Mouse (Mus musculus) CH12.LX (cell line): ENCODE results near the gene Ercc6. TPM values are rescaled to one million over a fixed set of nuclear protein-coding genes. Genes with fewer than 3 reads are reported as not detected.
A peak's percentile ranks its signal among the peaks of the same experiment; 100 is the strongest.

Experiments used
- DNase-seq: peaks from one replicate; pipeline ENCODE4 v3.0.0-alpha.2; 2013; ENCODE audit errors: extremely low read depth
- H3K27ac ChIP-seq: 2 replicates; pipeline ENCODE4 v1.5.1; 2012; ENCODE audit warnings: low read depth, mild to moderate bottlenecking, control low read depth, moderate library complexity; ENCODE audit not compliant: insufficient read depth
- H3K27me3 ChIP-seq: replicated peaks from 2 replicates; pipeline ENCODE3; 2012; ENCODE audit warnings: inconsistent platforms
- H3K36me3 ChIP-seq, 2 experiments: replicated peaks in 1 of 2; 2 replicates each; pipeline versions ENCODE3 to v1.6.1; 2012; ENCODE audit warnings: inconsistent platforms in 1 of 2, low read length in 1 of 2, mild to moderate bottlenecking in 1 of 2, mixed read lengths in 1 of 2, moderate library complexity in 1 of 2; ENCODE audit not compliant: control insufficient read depth in 1 of 2, insufficient read depth in 1 of 2
- H3K4me1 ChIP-seq, 2 experiments: 2 replicates each; pipeline ENCODE4 v1.6.1; 2012; ENCODE audit warnings: inconsistent platforms in 1 of 2, moderate library complexity in 1 of 2; ENCODE audit not compliant: insufficient read depth in 2 of 2, control insufficient read depth in 1 of 2
- H3K4me2 ChIP-seq: 2 replicates; pipeline ENCODE4 v1.6.1; 2012; ENCODE audit warnings: low read depth, mild to moderate bottlenecking, control low read depth; ENCODE audit not compliant: poor library complexity, insufficient read depth, severe bottlenecking
- H3K4me3 ChIP-seq, 3 experiments: fragments of 150-350 bp in 1 of 3; sonication (generic) in 1 of 3; replicated peaks in 1 of 3; 2 replicates each; pipeline versions ENCODE3 to v1.5.1; 2011 to 2012; ENCODE audit warnings: low read depth in 2 of 3, low read length in 2 of 3, mild to moderate bottlenecking in 2 of 3, moderate library complexity in 2 of 3, control low read depth in 1 of 3, improper control_type of control experiment in 1 of 3, inconsistent platforms in 1 of 3, mixed read lengths in 1 of 3; ENCODE audit not compliant: poor library complexity in 1 of 3
- H3K79me2 ChIP-seq: replicated peaks from 2 replicates; pipeline ENCODE4 v1.6.1; 2012; ENCODE audit warnings: mild to moderate bottlenecking, moderate library complexity; ENCODE audit not compliant: control insufficient read depth, poor library complexity, insufficient read depth, severe bottlenecking; ENCODE audit errors: extremely low read depth
- H3K9ac ChIP-seq: 2 replicates; pipeline ENCODE4 v1.6.1; 2012; ENCODE audit warnings: low read depth, mild to moderate bottlenecking, control low read depth, moderate library complexity; ENCODE audit not compliant: insufficient read depth
- H3K9me3 ChIP-seq: replicated peaks from 2 replicates; pipeline ENCODE3; 2012; ENCODE audit warnings: low read length, inconsistent platforms, mixed read lengths
- BHLHE40 ChIP-seq: IDR thresholded peaks from 2 replicates; pipeline ENCODE4 v1.6.1; 2011; ENCODE audit warnings: mild to moderate bottlenecking, low read depth, low read length, improper control_type of control experiment
- CTCF ChIP-seq, 2 experiments: IDR thresholded peaks in 1 of 2; conservative IDR thresholded peaks in 1 of 2; 2 replicates each; pipeline ENCODE4 v1.5.1; 2011 to 2012; ENCODE audit warnings: low read depth in 2 of 2, low read length in 2 of 2, improper control_type of control experiment in 1 of 2, inconsistent platforms in 1 of 2, mild to moderate bottlenecking in 1 of 2, moderate library complexity in 1 of 2
- GABPA ChIP-seq: IDR thresholded peaks from 2 replicates; pipeline ENCODE4 v1.6.1; 2012; ENCODE audit warnings: low read depth, low read length, improper control_type of control experiment, inconsistent platforms; ENCODE audit not compliant: insufficient replicate concordance
- IRF4 ChIP-seq: IDR thresholded peaks from 2 replicates; pipeline ENCODE4 v1.6.1; 2014; ENCODE audit warnings: low read depth, mild to moderate bottlenecking, inconsistent platforms, low read length, improper control_type of control experiment
- MAFK ChIP-seq: IDR thresholded peaks from 2 replicates; pipeline ENCODE4 v1.6.1; 2011; ENCODE audit warnings: low read length, improper control_type of control experiment; ENCODE audit not compliant: insufficient replicate concordance
- MAX ChIP-seq: IDR thresholded peaks from 2 replicates; pipeline ENCODE4 v1.6.1; 2011; ENCODE audit warnings: low read length, improper control_type of control experiment
- MXI1 ChIP-seq: IDR thresholded peaks from 2 replicates; pipeline ENCODE4 v1.6.1; 2011; ENCODE audit warnings: mild to moderate bottlenecking, low read depth, low read length, improper control_type of control experiment
- NRF1 ChIP-seq: IDR thresholded peaks from 2 replicates; pipeline ENCODE4 v1.6.1; 2014; ENCODE audit warnings: low read depth, mild to moderate bottlenecking, inconsistent platforms, low read length, improper control_type of control experiment, moderate library complexity
- RAD21 ChIP-seq: IDR thresholded peaks from 2 replicates; pipeline ENCODE4 v1.6.1; 2011; ENCODE audit warnings: low read depth, mild to moderate bottlenecking, low read length, improper control_type of control experiment, moderate library complexity
- SMC3 ChIP-seq: IDR thresholded peaks from 2 replicates; pipeline ENCODE4 v1.6.1; 2011; ENCODE audit warnings: low read depth, low read length, improper control_type of control experiment
- USF2 ChIP-seq: conservative IDR thresholded peaks from 2 replicates; pipeline ENCODE4 v1.6.1; 2011; ENCODE audit warnings: low read depth, low read length, improper control_type of control experiment
- ZC3H11A ChIP-seq: IDR thresholded peaks from 2 replicates; pipeline ENCODE4 v1.6.1; 2012; ENCODE audit warnings: low read depth, mild to moderate bottlenecking, inconsistent platforms, low read length, improper control_type of control experiment
- ZMIZ1 ChIP-seq: IDR thresholded peaks from 2 replicates; pipeline ENCODE4 v1.6.1; 2012; ENCODE audit warnings: low read depth, mild to moderate bottlenecking, inconsistent platforms, low read length, improper control_type of control experiment
- dilution Hi-C: fragments of 300-500 bp; cut with MboI; formaldehyde crosslinking; loops from 2 replicates; pipeline ENCODE4 v1.14.3; 2020; ENCODE audit warnings: low sequenced_read_pairs; ENCODE audit not compliant: extremely low pct_unique_long_range_greater_than_20kb, extremely low pct_ligation_motif_present
- in situ Hi-C: fragments of 300-500 bp; cut with MboI; formaldehyde crosslinking; loops from 3 replicates; pipeline ENCODE4 v1.14.3; 2019; ENCODE audit warnings: low sequenced_read_pairs, low pct_ligation_motif_present, low pct_unique_long_range_greater_than_20kb, mixed read lengths
- polyA plus RNA-seq: library from polyadenylated mRNA; unstranded; fragments of >175 nt; gene quantifications from 2 replicates; pipeline ENCODE4 v1.2.1, GENCODE M21; 2012; ENCODE audit warnings: low read depth; ENCODE audit not compliant: insufficient read length
- total RNA-seq, 2 experiments: library from RNA; depleted of rRNA; stranded (reverse); fragments of 300-350 nt in 1 of 2; fragments of >200 nt in 1 of 2; gene quantifications; 2 replicates each; pipeline ENCODE4 v1.2.3; 2012 to 2014

Ercc6 gene
- total and polyA plus RNA-seq, 3 experiments: 10.7 to 16.7 (median 15.3) TPM

DNA sequence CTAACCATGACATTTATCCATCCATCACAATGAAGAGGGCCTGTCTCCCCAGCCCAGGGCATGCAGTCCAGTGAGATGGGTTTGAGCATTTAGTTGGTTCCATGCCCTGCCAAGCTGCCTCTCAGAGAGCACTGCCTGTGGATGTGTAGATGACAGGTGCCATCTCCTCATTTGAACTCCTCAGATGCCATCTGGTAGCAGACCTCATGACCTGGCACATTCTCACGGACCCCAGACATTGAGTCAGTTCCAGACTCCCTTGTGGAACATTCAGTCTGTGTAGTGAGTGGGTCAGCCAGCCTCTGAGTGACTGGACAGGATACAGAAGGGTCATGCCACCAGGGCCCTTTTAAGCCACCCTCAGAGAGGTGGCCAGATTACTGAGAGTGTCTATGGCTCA lies 35.7 kb upstream of the Ercc6 start (continued):
- TF ChIP-seq GABPA (no peak), MAFK (no peak), ZC3H11A (no peak)
- TF ChIP-seq, all 38 proteins: peak for 0

DNA sequence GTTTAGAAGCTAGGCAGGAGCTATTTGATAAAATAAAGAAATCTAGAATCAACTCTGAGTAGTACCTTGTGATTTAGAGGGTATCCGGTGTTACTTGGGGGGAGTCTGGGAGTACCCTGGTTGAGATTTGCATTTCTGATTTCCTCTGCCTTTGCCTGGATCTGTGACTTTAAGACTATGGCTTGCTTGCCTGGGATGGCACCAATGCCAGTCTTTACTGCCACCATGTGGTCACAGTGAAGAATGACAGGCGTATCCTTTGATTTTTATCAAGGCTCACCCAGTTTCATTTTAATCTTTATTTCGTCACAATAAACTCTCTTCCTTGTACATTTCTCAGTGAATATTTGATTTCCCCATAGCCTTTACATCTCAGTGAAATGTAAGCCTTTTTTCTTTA lies 31.3 kb upstream of the Ercc6 start:
- no peak overlapping the region for H3K27ac ChIP-seq
- peaks cover 0 to 3% of the 10 kb centered on the region in 2 experiments; a peak in 2 of 4 replicates for H3K4me1 ChIP-seq
- H3K27me3 ChIP-seq: peaks cover 8% of the 10 kb centered on the region
- peak; percentile 58 for DNase-seq
- no peak overlapping the region for H3K9ac ChIP-seq
- no peaks in the 10 kb centered on the region for H3K79me2 ChIP-seq
- no peak overlapping the region; the same call in 1 of the 2 replicates for H3K4me2 ChIP-seq
- no peaks in the 10 kb centered on the region for H3K9me3 ChIP-seq
- dilution Hi-C loops: no loop called here
- H3K36me3 ChIP-seq: no peaks in the 10 kb centered on the region
- TF ChIP-seq BHLHE40 (no peak), ZMIZ1 (no peak), ZC3H11A (0 out of 2 replicates have a peak, but pooled peaks have one; percentile 21), CTCF (conservative IDR thresholded peaks at IDR 0.05 in 1 of 2, IDR thresholded peaks at IDR 0.05 in 1 of 2; ENCODE audit: low read depth in 2 of 2, low read length in 2 of 2) (peak; percentile 86 to 90), NRF1 (no peak), USF2 (no peak), RAD21 (peak; percentile 91), SMC3 (peak; percentile 77)
- TF ChIP-seq, all 38 proteins: peak for 4
- H3K4me3 ChIP-seq: no peak overlapping the region
- in situ Hi-C loops: no loop called here

DNA sequence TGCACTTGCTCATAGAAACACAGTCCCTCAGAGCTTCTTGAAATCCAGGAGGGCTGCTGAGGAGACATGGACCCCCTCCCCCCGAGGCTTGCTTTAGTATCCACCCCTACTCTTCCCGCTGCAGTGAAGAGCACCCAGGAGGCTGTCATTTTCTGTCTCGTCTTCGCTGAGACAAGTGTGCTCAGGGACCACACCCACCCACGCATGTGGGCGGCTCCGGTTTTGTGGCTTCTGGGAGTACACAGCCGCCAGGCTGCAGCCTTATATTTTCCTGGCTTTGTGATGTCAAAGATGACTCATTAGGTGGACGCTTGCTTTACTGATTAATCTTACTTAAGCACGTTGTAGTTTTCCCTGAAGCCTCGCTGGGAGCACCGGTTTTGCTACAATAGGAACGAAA lies 20.8 kb upstream of the Ercc6 start:
- Histone ChIP-seq H3K4me3 (peak overlapping the region in 2 of 3 experiments; percentile 12 to 43), H3K27ac (no peak overlapping the region), H3K4me1 (peaks cover 5 to 16% of the 10 kb centered on the region in 2 experiments), H3K9me3 (no peaks in the 10 kb centered on the region), H3K4me2 (peak overlapping the region; percentile 58), H3K27me3 (peaks cover 34% of the 10 kb centered on the region), H3K79me2 (no peaks in the 10 kb centered on the region), H3K36me3 (no peaks in the 10 kb centered on the region), H3K9ac (peak overlapping the region; percentile 21)
- DNase-seq: no peak
- dilution Hi-C loops: no loop called here
- TF ChIP-seq MXI1 (peak; percentile 69; the same call in 1 of the 2 replicates), MAX (0 out of 2 replicates have a peak, but pooled peaks have one; percentile 24), BHLHE40 (peak; percentile 38; the same call in 1 of the 2 replicates), IRF4 (no peak)
- in situ Hi-C loops: no loop called here
